Mouse (Mus musculus): ENCODE measurements around the gene Zap70.

GRCm38 (mm10) chr1:36811806-36812205, 50.2 kb downstream of the Zap70 start:
- TF ChIP-seq CHD2 (IDR thresholded peaks at IDR 0.05; ENCODE audit: low read depth, low read length) (no peak), ZC3H11A (IDR thresholded peaks at IDR 0.05; ENCODE audit: borderline replicate concordance, low read depth, low read length) (no peak), ZNF384 (IDR thresholded peaks at IDR 0.05; ENCODE audit: low read depth, low read length) (no peak), HCFC1 (IDR thresholded peaks at IDR 0.05; ENCODE audit: borderline replicate concordance, insufficient read depth, low read length) (no peak), MAFK (IDR thresholded peaks at IDR 0.05; ENCODE audit: insufficient read depth, low read depth, low read length) (no peak)

Data from ES-E14 (cell line).